Mouse (Mus musculus): ENCODE measurements around the gene Erc2. TPM values are rescaled to one million over a fixed set of nuclear protein-coding genes. Genes with fewer than 3 reads are reported as not detected.

The Erc2 gene
- polyA plus RNA-seq, 1 experiment, result 0.90 TPM

DNA sequence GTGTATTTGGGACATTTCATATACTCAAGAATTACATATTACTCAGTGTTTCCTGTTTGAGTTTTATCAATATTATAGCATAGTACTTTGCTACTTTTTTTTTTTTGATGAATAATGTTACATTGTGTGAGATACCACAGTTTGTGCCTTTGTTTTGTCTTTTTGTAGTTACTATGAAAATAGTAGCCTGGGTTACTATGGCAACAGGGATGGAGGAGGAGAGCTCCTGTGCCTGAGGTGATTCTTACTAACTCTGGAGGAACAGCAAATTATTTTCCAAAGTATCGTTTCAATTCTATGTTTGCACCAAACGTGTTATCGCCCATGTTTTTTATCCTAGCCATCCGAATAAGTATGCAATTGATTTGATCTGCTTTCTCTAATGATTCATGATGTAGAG, 438.7 kb downstream of the Erc2 start:
- Histone ChIP-seq H3K4me3 (ENCODE audit: insufficient read depth, poor library complexity, severe bottlenecking) (no peak overlapping the region), H3K36me3 (ENCODE audit: control insufficient read depth, insufficient read depth) (no peaks in the 10 kb centered on the region), H3K79me3 (ENCODE audit: low read depth) (no peaks in the 10 kb centered on the region), H3ac (ENCODE audit: control insufficient read depth, insufficient read length, low read depth) (no peak overlapping the region), H3K27me3 (ENCODE audit: control insufficient read depth, insufficient read depth, insufficient read length) (no peaks in the 10 kb centered on the region), H3K79me2 (ENCODE audit: control insufficient read depth, insufficient read depth) (no peaks in the 10 kb centered on the region)
- no peak for TF ChIP-seq MYOD1 (IDR thresholded peaks at IDR 0.05; ENCODE audit: control insufficient read depth, insufficient read length, low read depth)
- TF ChIP-seq MYOG (IDR thresholded peaks at IDR 0.05; ENCODE audit: control insufficient read depth, extremely low read depth, insufficient read length), result no peak
- no peak for TF ChIP-seq MAX (IDR thresholded peaks at IDR 0.05)
- no peak for TF ChIP-seq CEBPB (IDR thresholded peaks at IDR 0.05; ENCODE audit: low read depth)
- no peak for TF ChIP-seq CTCF (IDR thresholded peaks at IDR 0.05; ENCODE audit: control insufficient read depth, insufficient read depth, insufficient read length)
- TF ChIP-seq FOSL1 (IDR thresholded peaks at IDR 0.05; ENCODE audit: insufficient read depth, low read length, poor library complexity, severe bottlenecking), result no peak
- no peak for TF ChIP-seq USF1 (IDR thresholded peaks at IDR 0.05; ENCODE audit: low read depth)

- Histone ChIP-seq H3K79me3 (ENCODE audit: low read depth) (no peaks in the 10 kb centered on the region), H3K79me2 (ENCODE audit: control insufficient read depth, insufficient read depth) (no peaks in the 10 kb centered on the region), H3K27me3 (ENCODE audit: control insufficient read depth, insufficient read depth, insufficient read length) (no peaks in the 10 kb centered on the region), H3ac (ENCODE audit: control insufficient read depth, insufficient read length, low read depth) (no peak overlapping the region), H3K4me3 (ENCODE audit: insufficient read depth, poor library complexity, severe bottlenecking) (no peak overlapping the region), H3K36me3 (ENCODE audit: control insufficient read depth, insufficient read depth) (no peaks in the 10 kb centered on the region)
- no peak for TF ChIP-seq MAX (IDR thresholded peaks at IDR 0.05)
- no peak for TF ChIP-seq MYOD1 (IDR thresholded peaks at IDR 0.05; ENCODE audit: control insufficient read depth, insufficient read length, low read depth)
- TF ChIP-seq USF1 (IDR thresholded peaks at IDR 0.05; ENCODE audit: low read depth), result no peak
- no peak for TF ChIP-seq CTCF (IDR thresholded peaks at IDR 0.05; ENCODE audit: control insufficient read depth, insufficient read depth, insufficient read length)
- no peak for TF ChIP-seq CEBPB (IDR thresholded peaks at IDR 0.05; ENCODE audit: low read depth)
- TF ChIP-seq FOSL1 (IDR thresholded peaks at IDR 0.05; ENCODE audit: insufficient read depth, low read length, poor library complexity, severe bottlenecking), result no peak
- TF ChIP-seq MYOG (IDR thresholded peaks at IDR 0.05; ENCODE audit: control insufficient read depth, extremely low read depth, insufficient read length), result no peak
These were observed 439.6 kb downstream of the Erc2 start for GRCm38 (mm10) chr14:28061649-28062375.

DNA sequence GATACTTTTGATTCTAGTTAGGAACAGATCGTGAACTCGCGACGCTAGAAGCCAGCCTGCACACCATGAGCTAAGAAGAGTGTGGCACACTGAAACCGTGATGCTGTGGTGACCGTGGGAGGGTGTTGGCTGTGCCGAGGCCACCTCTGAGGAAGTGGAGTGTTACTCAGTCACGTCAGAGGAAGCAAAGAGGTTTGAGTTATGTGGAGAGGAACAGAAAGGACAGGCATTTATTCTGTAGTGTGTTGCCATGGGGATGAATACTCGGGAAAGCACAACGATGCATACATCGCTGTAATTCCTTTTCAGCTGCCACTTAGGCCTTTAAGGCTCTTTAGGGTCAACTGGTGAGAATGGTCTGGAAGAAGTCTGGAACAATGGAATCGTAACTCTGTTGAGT, 445.8 kb downstream of the Erc2 start:
- TF ChIP-seq FOSL1 (IDR thresholded peaks at IDR 0.05; ENCODE audit: insufficient read depth, low read length, poor library complexity, severe bottlenecking) (no peak), MYOG (IDR thresholded peaks at IDR 0.05; ENCODE audit: control insufficient read depth, extremely low read depth, insufficient read length) (no peak), MAX (IDR thresholded peaks at IDR 0.05) (no peak), CTCF (IDR thresholded peaks at IDR 0.05; ENCODE audit: control insufficient read depth, insufficient read depth, insufficient read length) (no peak), CEBPB (IDR thresholded peaks at IDR 0.05; ENCODE audit: low read depth) (no peak), USF1 (IDR thresholded peaks at IDR 0.05; ENCODE audit: low read depth) (no peak), MYOD1 (IDR thresholded peaks at IDR 0.05; ENCODE audit: control insufficient read depth, insufficient read length, low read depth) (no peak)
- no peaks in the 10 kb centered on the region for H3K79me3 ChIP-seq (ENCODE audit: low read depth)
- no peaks in the 10 kb centered on the region for H3K27me3 ChIP-seq (ENCODE audit: control insufficient read depth, insufficient read depth, insufficient read length)
- H3K79me2 ChIP-seq (ENCODE audit: control insufficient read depth, insufficient read depth), result no peaks in the 10 kb centered on the region
- no peak overlapping the region for H3ac ChIP-seq (ENCODE audit: control insufficient read depth, insufficient read length, low read depth)
- H3K4me3 ChIP-seq (ENCODE audit: insufficient read depth, poor library complexity, severe bottlenecking), result no peak overlapping the region
- H3K36me3 ChIP-seq (ENCODE audit: control insufficient read depth, insufficient read depth), result no peaks in the 10 kb centered on the region

GRCm38 (mm10) chr14:28069826-28070225, 447.6 kb downstream of the Erc2 start:
- H3K4me3 ChIP-seq (ENCODE audit: insufficient read depth, poor library complexity, severe bottlenecking), result no peak overlapping the region
- TF ChIP-seq FOSL1 (IDR thresholded peaks at IDR 0.05; ENCODE audit: insufficient read depth, low read length, poor library complexity, severe bottlenecking), result no peak
- no peak for TF ChIP-seq MYOD1 (IDR thresholded peaks at IDR 0.05; ENCODE audit: control insufficient read depth, insufficient read length, low read depth)
- TF ChIP-seq USF1 (IDR thresholded peaks at IDR 0.05; ENCODE audit: low read depth), result no peak
- no peak for TF ChIP-seq CTCF (IDR thresholded peaks at IDR 0.05; ENCODE audit: control insufficient read depth, insufficient read depth, insufficient read length)
- no peak for TF ChIP-seq MYOG (IDR thresholded peaks at IDR 0.05; ENCODE audit: control insufficient read depth, extremely low read depth, insufficient read length)
- no peak for TF ChIP-seq MAX (IDR thresholded peaks at IDR 0.05)
- no peak for TF ChIP-seq CEBPB (IDR thresholded peaks at IDR 0.05; ENCODE audit: low read depth)
- H3K27me3 ChIP-seq (ENCODE audit: control insufficient read depth, insufficient read depth, insufficient read length), result no peaks in the 10 kb centered on the region
- no peak overlapping the region for H3ac ChIP-seq (ENCODE audit: control insufficient read depth, insufficient read length, low read depth)
- H3K79me3 ChIP-seq (ENCODE audit: low read depth), result no peaks in the 10 kb centered on the region
- no peaks in the 10 kb centered on the region for H3K79me2 ChIP-seq (ENCODE audit: control insufficient read depth, insufficient read depth)
- no peaks in the 10 kb centered on the region for H3K36me3 ChIP-seq (ENCODE audit: control insufficient read depth, insufficient read depth)

- H3K79me2 ChIP-seq (ENCODE audit: control insufficient read depth, insufficient read depth), result no peaks in the 10 kb centered on the region
- TF ChIP-seq USF1 (IDR thresholded peaks at IDR 0.05; ENCODE audit: low read depth) (no peak), CTCF (IDR thresholded peaks at IDR 0.05; ENCODE audit: control insufficient read depth, insufficient read depth, insufficient read length) (no peak), MAX (IDR thresholded peaks at IDR 0.05) (no peak), MYOG (IDR thresholded peaks at IDR 0.05; ENCODE audit: control insufficient read depth, extremely low read depth, insufficient read length) (no peak), CEBPB (IDR thresholded peaks at IDR 0.05; ENCODE audit: low read depth) (no peak), FOSL1 (IDR thresholded peaks at IDR 0.05; ENCODE audit: insufficient read depth, low read length, poor library complexity, severe bottlenecking) (no peak), MYOD1 (IDR thresholded peaks at IDR 0.05; ENCODE audit: control insufficient read depth, insufficient read length, low read depth) (no peak)
- H3K4me3 ChIP-seq (ENCODE audit: insufficient read depth, poor library complexity, severe bottlenecking), result no peak overlapping the region
- H3K36me3 ChIP-seq (ENCODE audit: control insufficient read depth, insufficient read depth), result no peaks in the 10 kb centered on the region
- H3K79me3 ChIP-seq (ENCODE audit: low read depth), result no peaks in the 10 kb centered on the region
- no peaks in the 10 kb centered on the region for H3K27me3 ChIP-seq (ENCODE audit: control insufficient read depth, insufficient read depth, insufficient read length)
- no peak overlapping the region for H3ac ChIP-seq (ENCODE audit: control insufficient read depth, insufficient read length, low read depth)
These were observed 450.3 kb downstream of the Erc2 start for GRCm38 (mm10) chr14:28072561-28072960.
